Mouse (Mus musculus) limb, embryonic 13.5 days (tissue): ENCODE measurements at regions not wholly inside any gene's neighbourhood (a gene's known extent, or its start where the extent isn't known, plus 50 kb on each side); places are given as distances from the start of the nearest gene placed in this dataset.

Experiments
- ATAC-seq: fragments of 200-750 bp; cut with Nextera tagmentation; 2 replicates; pipeline ENCODE4 v1.8.0; 2017; ENCODE audit warnings: low read depth, moderate number of reproducible peaks, moderate TSS enrichment; ENCODE audit not compliant: low FRiP score
- H3K27ac ChIP-seq: fragments of 300-500 bp; sonication (generic); 2 replicates; pipeline ENCODE4 v1.5.1; 2015; ENCODE audit warnings: inconsistent platforms, mild to moderate bottlenecking, moderate library complexity
- H3K27me3 ChIP-seq: fragments of 300-500 bp; sonication (generic); 2 replicates; pipeline ENCODE4 v1.6.1; 2015; ENCODE audit warnings: mild to moderate bottlenecking, inconsistent platforms
- H3K36me3 ChIP-seq: fragments of 300-500 bp; sonication (generic); 2 replicates; pipeline ENCODE4 v1.6.1; 2015; ENCODE audit warnings: inconsistent platforms, mild to moderate bottlenecking, moderate library complexity
- H3K4me1 ChIP-seq: fragments of 300-500 bp; sonication (generic); 2 replicates; pipeline ENCODE4 v1.6.1; 2015; ENCODE audit warnings: inconsistent platforms
- H3K4me2 ChIP-seq: fragments of 300-500 bp; sonication (generic); replicated peaks from 2 replicates; pipeline ENCODE4 v1.6.1; 2015; ENCODE audit warnings: inconsistent platforms, mild to moderate bottlenecking, moderate library complexity
- H3K4me3 ChIP-seq: fragments of 300-500 bp; sonication (generic); 2 replicates; pipeline ENCODE4 v1.5.1; 2015; ENCODE audit warnings: moderate library complexity, mild to moderate bottlenecking, inconsistent platforms
- H3K9ac ChIP-seq: fragments of 300-500 bp; sonication (generic); 2 replicates; pipeline ENCODE4 v1.6.1; 2015; ENCODE audit warnings: mild to moderate bottlenecking, inconsistent platforms
- H3K9me3 ChIP-seq: fragments of 300-500 bp; sonication (generic); 2 replicates; pipeline ENCODE4 v1.6.1; 2016; ENCODE audit warnings: inconsistent platforms
- WGBS: fragments of 180-500 bp; shearing (Covaris S2); methylation state at CpG from one replicate; pipeline ENCODE4 v1.1.7; 2015; 5-methylcytosine and 5-hydroxymethylcytosine counted together

GRCm38 (mm10) chrX:7474831-7475230, 98.6 kb upstream of the Foxp3 start:
- no peak overlapping the region for H3K4me3 ChIP-seq
- no peaks in the 10 kb centered on the region for H3K36me3 ChIP-seq
- no peak overlapping the region for H3K27ac ChIP-seq
- H3K9ac ChIP-seq: no peak overlapping the region
- no peaks in the 10 kb centered on the region for H3K9me3 ChIP-seq
- WGBS: 76% methylated on average over 2 of the region's 2 CpGs
- no peak overlapping the region for H3K4me2 ChIP-seq
- no peaks in the 10 kb centered on the region for H3K4me1 ChIP-seq
- ATAC-seq: no peak
- H3K27me3 ChIP-seq: no peaks in the 10 kb centered on the region

DNA sequence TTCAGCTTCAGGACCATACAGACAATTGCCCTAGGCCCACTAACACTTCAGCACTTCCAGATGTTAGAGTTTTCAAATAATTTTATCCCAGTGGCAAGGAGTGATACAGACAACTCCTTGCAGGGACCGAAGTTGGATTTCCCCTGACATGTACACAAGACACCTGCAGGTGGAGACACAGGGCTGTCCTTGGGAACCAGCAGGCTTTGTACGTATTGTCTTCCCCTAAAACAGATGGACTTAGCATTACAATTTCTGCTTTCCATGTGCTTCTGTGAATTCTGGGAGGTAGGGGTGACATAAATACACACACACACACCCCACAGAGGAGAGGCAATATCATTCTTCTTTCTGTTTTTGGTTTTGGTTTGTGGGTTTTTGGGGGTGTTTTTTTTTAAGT, 98.2 kb upstream of the Usp27x start:
- Histone ChIP-seq H3K36me3 (no peaks in the 10 kb centered on the region), H3K4me2 (no peak overlapping the region), H3K4me3 (no peak overlapping the region), H3K27ac (no peak overlapping the region), H3K27me3 (no peaks in the 10 kb centered on the region), H3K4me1 (no peaks in the 10 kb centered on the region), H3K9ac (no peak overlapping the region), H3K9me3 (no peaks in the 10 kb centered on the region)
- ATAC-seq: no peak
- 37% methylated on average over 2 of the region's 2 CpGs for WGBS

DNA sequence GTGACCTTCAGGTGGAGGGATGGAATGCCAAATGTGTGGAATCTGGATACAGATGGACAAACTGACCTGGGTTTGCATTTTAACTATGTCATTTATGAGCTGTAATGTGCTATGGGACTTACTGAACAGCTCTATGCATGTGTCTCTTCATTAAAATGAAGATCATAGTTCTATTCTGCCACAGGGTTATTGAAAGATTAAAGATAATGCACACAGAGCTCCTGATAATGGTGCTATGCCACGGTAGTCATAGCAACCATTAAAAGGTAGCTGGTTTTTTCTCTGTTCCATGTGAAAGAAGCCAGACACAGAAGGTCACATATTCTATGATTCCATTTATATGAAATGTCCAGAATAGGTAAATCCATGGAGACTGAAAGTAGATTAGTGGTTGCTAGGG, 94.2 kb upstream of the Usp27x start:
- Histone ChIP-seq H3K9me3 (no peaks in the 10 kb centered on the region), H3K9ac (no peak overlapping the region), H3K4me1 (no peaks in the 10 kb centered on the region), H3K27me3 (no peaks in the 10 kb centered on the region), H3K4me2 (no peak overlapping the region), H3K4me3 (no peak overlapping the region), H3K36me3 (no peaks in the 10 kb centered on the region), H3K27ac (no peak overlapping the region)
- ATAC-seq: no peak
- 76% methylated on average over 1 of the region's 1 CpGs for WGBS

- H3K27me3 ChIP-seq: no peaks in the 10 kb centered on the region
- H3K27ac ChIP-seq: no peak overlapping the region
- no peak for ATAC-seq
- H3K9ac ChIP-seq: no peak overlapping the region
- H3K4me2 ChIP-seq: no peak overlapping the region
- H3K9me3 ChIP-seq: no peaks in the 10 kb centered on the region
- no peaks in the 10 kb centered on the region for H3K4me1 ChIP-seq
- 44% methylated on average over 1 of the region's 1 CpGs for WGBS
- no peak overlapping the region for H3K4me3 ChIP-seq
- H3K36me3 ChIP-seq: no peaks in the 10 kb centered on the region
Observed at GRCm38 (mm10) chrX:7467985-7468384, 92.4 kb upstream of the Usp27x start.

DNA sequence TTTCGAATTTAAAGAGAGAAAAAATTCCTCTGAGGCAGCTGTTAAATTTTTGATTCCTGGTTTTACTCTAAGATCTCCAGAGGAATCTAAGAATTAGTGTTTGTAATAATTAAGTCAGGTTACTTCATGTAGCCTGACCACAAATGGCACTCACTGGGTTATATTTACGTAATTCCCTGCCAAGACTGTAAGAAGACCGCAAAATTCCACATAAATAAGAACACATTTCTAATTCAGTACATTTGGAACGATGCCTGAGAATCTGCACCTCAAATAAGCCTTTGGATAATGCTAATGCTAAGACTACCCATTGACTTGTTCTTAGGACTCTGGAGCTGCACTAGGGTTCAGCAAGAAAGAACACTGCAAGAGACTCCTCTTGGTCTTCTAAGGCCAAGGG, 81.2 kb upstream of the Usp27x start:
- H3K4me1 ChIP-seq: no peaks in the 10 kb centered on the region
- H3K27me3 ChIP-seq: no peaks in the 10 kb centered on the region
- no peak overlapping the region for H3K4me3 ChIP-seq
- no peaks in the 10 kb centered on the region for H3K9me3 ChIP-seq
- no peaks in the 10 kb centered on the region for H3K36me3 ChIP-seq
- no peak overlapping the region for H3K9ac ChIP-seq
- ATAC-seq: no peak
- 71% methylated on average over 4 of the region's 4 CpGs for WGBS
- H3K27ac ChIP-seq: no peak overlapping the region
- H3K4me2 ChIP-seq: no peak overlapping the region

GRCm38 (mm10) chrX:7445035-7445434, 69.4 kb upstream of the Usp27x start:
- Histone ChIP-seq H3K9me3 (no peaks in the 10 kb centered on the region), H3K27ac (no peak overlapping the region), H3K9ac (no peak overlapping the region), H3K27me3 (no peaks in the 10 kb centered on the region), H3K36me3 (no peaks in the 10 kb centered on the region), H3K4me2 (no peak overlapping the region), H3K4me3 (no peak overlapping the region), H3K4me1 (no peaks in the 10 kb centered on the region)
- ATAC-seq: no peak
- WGBS: 49% methylated on average over 3 of the region's 3 CpGs

DNA sequence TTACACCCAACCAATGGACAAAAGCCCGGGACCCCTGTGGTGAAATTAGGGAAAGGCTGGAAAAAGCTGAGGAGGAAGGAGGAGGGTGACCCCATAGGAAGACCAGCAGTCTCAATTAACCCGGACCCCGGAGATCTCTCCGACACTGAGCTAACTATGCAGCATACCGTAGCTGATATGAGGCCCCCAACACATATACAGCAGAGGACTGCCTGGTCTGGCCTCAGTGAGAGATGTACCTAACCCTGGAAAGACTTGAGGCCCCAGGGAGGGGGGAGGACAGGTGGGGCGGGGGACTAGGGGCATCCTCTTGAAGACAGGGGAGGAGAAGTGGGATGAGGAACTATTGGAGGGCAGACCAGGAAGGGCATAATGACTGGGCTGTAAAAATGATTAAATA, 69.0 kb upstream of the Usp27x start:
- no peaks in the 10 kb centered on the region for H3K9me3 ChIP-seq
- 44% methylated on average over 5 of the region's 6 CpGs for WGBS
- no peaks in the 10 kb centered on the region for H3K36me3 ChIP-seq
- H3K27me3 ChIP-seq: no peaks in the 10 kb centered on the region
- no peak overlapping the region for H3K9ac ChIP-seq
- H3K4me1 ChIP-seq: no peaks in the 10 kb centered on the region
- no peak overlapping the region for H3K4me2 ChIP-seq
- ATAC-seq: no peak
- H3K4me3 ChIP-seq: no peak overlapping the region
- no peak overlapping the region for H3K27ac ChIP-seq

DNA sequence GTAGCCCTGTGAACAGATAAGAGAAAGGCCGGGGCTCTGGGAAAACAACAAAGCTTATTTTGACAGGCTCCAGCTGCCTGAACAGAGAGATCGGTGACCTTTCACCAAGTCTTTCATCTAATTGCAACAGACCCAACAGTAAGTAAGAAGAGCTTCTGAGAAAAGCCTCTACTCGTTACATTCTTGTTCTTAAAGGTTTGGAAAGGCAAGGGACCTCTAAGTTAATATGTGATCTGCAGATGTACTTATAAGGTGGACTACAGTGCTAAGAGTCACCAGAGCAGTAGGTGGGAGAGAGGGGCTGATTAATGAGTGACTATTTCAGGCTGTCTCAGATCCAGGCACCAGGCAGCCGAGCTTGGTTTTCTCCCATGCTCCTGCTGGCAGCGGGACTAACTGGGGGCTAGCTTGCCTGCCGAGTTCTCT, 68.4 kb upstream of the Usp27x start:
- WGBS: 28% methylated on average over 6 of the region's 6 CpGs
- no peaks in the 10 kb centered on the region for H3K4me1 ChIP-seq
- ATAC-seq: no peak

GRCm38 (mm10) chrX:7435375-7436042, 59.9 kb upstream of the Usp27x start:
- Histone ChIP-seq H3K27ac (no peak overlapping the region), H3K4me2 (no peak overlapping the region), H3K27me3 (no peaks in the 10 kb centered on the region), H3K9me3 (no peaks in the 10 kb centered on the region), H3K4me3 (no peak overlapping the region), H3K4me1 (no peaks in the 10 kb centered on the region), H3K36me3 (no peaks in the 10 kb centered on the region), H3K9ac (no peak overlapping the region)
- WGBS: 87% methylated on average over 2 of the region's 2 CpGs
- ATAC-seq: no peak

More for the DNA sequence above, 68.4 kb upstream of the Usp27x start:
- no peaks in the 10 kb centered on the region for H3K9me3 ChIP-seq
- H3K36me3 ChIP-seq: no peaks in the 10 kb centered on the region
- no peak overlapping the region for H3K4me3 ChIP-seq
- no peak overlapping the region for H3K4me2 ChIP-seq
- no peak overlapping the region for H3K27ac ChIP-seq
- no peak overlapping the region for H3K9ac ChIP-seq
- H3K27me3 ChIP-seq: no peaks in the 10 kb centered on the region

- 59% methylated on average over 2 of the region's 2 CpGs for WGBS
Observed at GRCm38 (mm10) chrX:7434268-7434667, 58.6 kb upstream of the Usp27x start.

GRCm38 (mm10) chrX:7430456-7430855, 54.8 kb upstream of the Usp27x start:
- no peaks in the 10 kb centered on the region for H3K9me3 ChIP-seq
- no peak overlapping the region for H3K4me2 ChIP-seq
- H3K27ac ChIP-seq: no peak overlapping the region
- no peaks in the 10 kb centered on the region for H3K4me1 ChIP-seq
- no peaks in the 10 kb centered on the region for H3K27me3 ChIP-seq
- ATAC-seq: no peak
- H3K4me3 ChIP-seq: no peak overlapping the region
- 96% methylated on average over 1 of the region's 1 CpGs for WGBS
- H3K36me3 ChIP-seq: no peaks in the 10 kb centered on the region
- no peak overlapping the region for H3K9ac ChIP-seq

More at GRCm38 (mm10) chrX:7434268-7434667, 58.6 kb upstream of the Usp27x start:
- Histone ChIP-seq H3K27me3 (no peaks in the 10 kb centered on the region), H3K4me3 (no peak overlapping the region), H3K36me3 (no peaks in the 10 kb centered on the region), H3K9ac (no peak overlapping the region), H3K4me1 (no peaks in the 10 kb centered on the region), H3K27ac (no peak overlapping the region), H3K9me3 (no peaks in the 10 kb centered on the region), H3K4me2 (no peak overlapping the region)
- no peak for ATAC-seq

DNA sequence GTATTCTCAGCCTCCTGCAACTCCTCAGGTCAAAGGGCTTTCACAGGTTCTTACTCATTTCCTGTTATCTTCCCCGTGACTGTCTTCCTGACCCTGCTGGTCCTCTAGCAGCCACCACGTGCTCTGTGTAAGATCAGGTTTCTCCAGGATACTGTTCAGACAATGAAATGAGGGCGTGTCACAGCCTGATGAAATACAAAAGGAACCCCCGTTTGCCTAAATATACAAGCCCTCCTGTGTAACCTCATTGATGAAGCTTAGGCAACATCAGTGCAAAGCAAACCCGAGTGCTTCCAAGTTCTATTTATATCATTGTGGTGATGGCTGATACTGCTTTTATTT, 53.9 kb upstream of the Usp27x start:
- no peak overlapping the region for H3K27ac ChIP-seq
- no peaks in the 10 kb centered on the region for H3K36me3 ChIP-seq
- no peaks in the 10 kb centered on the region for H3K27me3 ChIP-seq
- no peaks in the 10 kb centered on the region for H3K9me3 ChIP-seq
- H3K4me2 ChIP-seq: no peak overlapping the region
- ATAC-seq: no peak
- 28% methylated on average over 5 of the region's 5 CpGs for WGBS
- no peak overlapping the region for H3K4me3 ChIP-seq
- H3K4me1 ChIP-seq: no peaks in the 10 kb centered on the region
- no peak overlapping the region for H3K9ac ChIP-seq
